Mouse (Mus musculus) hematopoietic stem cell, adult 5-6 weeks (primary cell): ENCODE results near the gene Npr2. TPM values are rescaled to one million over a fixed set of nuclear protein-coding genes. Genes with fewer than 3 reads are reported as not detected.
A peak's percentile ranks its signal among the peaks of the same experiment; 100 is the strongest.
"Not testable (repeated sequence)": the region's sequence is repeated elsewhere in the genome, so short reads cannot be mapped to it uniquely, and the experiment has no call there.

ENCODE experiments used
- ATAC-seq, 2 experiments: fragments of 125-278 bp in 1 of 2; replicated peaks in 1 of 2; 2 replicates each; pipeline ENCODE4 v1.8.0; 2016 to 2017; ENCODE audit warnings: inconsistent platforms in 2 of 2, mild to moderate bottlenecking in 2 of 2, moderate number of reproducible peaks in 2 of 2, low read depth in 1 of 2, moderate TSS enrichment in 1 of 2; ENCODE audit not compliant: low FRiP score in 2 of 2, poor library complexity in 2 of 2, severe bottlenecking in 2 of 2, insufficient read depth in 1 of 2, low TSS enrichment in 1 of 2
- total RNA-seq: library from RNA; stranded (forward); fragments of 172-1452, 232-1000 nt; gene quantifications from 2 replicates; pipeline ENCODE4 v1.2.3, GENCODE M21; 2017

The Npr2 gene
- total RNA-seq = 4.2 and 7.2 TPM in 2 replicates

DNA sequence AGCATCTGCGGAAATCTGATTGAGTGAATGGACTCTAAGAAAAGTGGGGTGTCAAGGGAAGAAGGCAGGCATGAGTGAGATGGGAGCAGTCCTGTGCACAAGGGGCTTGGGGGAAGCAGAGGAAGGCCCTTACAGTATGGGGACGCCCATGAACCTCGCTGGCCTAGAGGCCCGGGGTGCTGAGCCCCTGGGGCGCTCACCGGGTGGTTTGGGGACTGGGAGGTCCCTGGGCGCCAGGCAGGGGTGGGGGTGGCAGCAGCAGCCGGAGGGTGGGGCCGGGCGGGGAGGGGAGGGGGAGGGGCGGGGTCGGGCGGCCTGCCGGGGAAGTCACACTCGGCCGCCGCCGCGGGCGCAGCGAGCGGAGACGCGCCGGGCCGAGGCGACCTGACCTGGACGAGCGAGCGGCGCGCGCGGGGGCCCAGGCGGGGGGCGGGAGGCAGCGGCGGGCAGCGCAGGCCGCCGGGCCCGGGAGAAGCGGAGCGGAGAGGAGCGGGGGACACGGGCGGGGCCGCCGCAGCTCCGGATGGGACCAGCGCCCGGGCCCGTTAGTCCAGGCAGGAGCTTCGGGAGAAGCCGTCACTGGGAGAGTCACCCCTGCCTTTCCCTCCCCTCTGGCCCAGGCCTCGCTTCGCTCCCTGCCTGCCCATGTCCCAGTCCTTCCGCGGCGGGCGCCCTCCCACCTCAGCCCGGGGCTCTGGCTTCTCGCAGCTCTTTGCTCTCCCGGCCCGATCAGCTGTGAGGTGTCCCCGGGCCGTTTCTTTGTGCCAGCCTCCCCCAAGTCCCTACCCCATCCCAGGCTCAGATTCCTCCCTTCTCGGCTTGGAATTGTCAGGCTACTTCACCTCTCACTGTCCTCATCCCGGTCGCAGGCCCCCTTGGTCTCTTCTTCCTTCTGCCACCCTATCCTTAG lies at the start of gene Npr2:
Gene Npr2 (plus strand): TSS at position 890 of the 910 bp plus-strand sequence.
- ATAC-seq = 0 out of 4 replicates have a peak, but pooled peaks of 1 of the 2 experiments have one; percentile 29

DNA sequence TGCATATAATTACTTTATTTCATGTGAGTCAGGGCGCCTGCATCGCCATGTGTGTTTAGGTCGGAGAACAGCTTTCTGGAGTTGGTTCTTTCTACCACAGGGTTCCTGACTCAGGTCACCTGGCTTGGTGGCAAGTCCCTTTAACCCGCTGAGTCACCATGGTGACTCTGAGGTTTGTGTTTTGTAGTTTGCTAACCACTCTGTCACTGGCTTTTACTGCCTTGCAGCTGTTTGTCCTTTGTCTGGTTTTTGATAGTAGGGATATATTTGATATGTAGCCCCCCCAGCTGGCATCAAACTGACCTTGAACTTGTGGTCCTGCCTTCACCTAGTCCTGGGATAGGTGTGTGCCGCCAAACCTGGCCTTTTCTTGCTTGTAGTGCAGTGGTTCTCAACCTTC lies 49.5 kb upstream of the Npr2 start:
- no peak; a peak in 1 of 4 replicates for ATAC-seq

DNA sequence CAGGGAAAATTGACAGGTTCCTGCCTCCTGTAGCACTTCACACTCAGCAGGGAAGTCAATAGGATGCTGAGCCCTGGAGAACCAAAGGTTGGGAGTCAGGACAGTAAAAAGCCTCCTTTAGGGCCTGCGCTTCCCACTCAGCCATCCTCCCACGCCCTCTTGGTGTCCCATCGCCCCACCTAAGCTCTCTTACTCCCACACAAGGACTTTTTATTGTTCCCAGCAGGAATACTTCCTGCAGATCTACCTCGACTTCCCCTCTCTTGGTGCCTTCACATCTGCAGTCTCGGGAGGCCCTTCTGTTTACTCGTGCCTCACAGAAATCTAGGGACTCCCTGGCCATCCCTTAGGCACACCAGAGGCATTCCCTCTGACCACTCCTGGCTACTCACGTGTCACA lies 48.3 kb upstream of the Npr2 start:
- ATAC-seq = no peak

DNA sequence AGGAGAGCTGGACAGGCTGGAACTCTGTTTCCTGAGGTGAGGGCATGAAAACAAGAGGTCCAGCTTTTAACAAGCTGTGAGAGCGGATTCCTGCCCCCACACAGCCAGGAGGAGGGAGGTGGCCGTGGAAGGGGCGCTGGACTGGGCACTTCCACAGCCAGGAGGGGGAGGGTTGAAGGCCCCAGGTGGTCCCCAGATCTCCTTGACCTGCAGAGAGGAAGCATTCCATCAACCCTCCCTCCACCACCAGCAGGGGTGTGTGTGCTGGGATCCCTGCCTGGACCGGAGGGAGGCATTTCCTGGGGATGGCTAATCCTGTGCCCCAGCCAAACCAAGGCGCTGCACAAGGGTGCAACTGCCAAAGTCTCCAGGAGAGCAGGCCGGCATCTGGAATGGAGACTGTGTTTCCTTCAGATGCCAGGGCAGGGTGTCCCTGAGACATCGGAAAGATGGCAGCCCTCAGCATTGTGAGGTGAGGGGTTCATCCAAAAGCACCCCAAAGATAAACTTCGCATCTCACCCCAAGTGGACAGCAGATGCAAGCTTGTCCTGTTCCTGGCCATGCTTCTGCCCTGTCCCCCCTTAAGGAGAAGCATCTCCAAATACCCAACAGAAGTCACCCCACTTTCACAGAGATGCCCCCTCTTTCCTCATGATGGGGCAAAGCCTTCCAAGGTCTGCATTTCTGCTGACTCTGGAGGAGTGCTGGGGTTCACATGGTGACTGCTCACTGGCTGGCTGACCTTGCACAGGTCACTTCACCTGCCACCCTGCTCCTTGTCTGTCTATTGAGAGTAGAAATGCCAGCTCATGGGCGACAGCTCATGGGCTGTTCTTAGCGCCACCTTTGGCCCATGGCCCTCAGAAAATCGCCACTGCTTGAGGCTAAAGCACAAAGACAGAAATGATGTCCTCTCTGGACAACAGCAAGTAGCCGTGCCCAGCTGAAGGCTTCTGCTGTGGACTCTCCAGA lies 47.0 kb upstream of the Npr2 start, which contains the start of gene Msmp:
Gene Msmp (minus strand): TSS at position 51 of the 973 bp plus-strand sequence.
- ATAC-seq = no peak

DNA sequence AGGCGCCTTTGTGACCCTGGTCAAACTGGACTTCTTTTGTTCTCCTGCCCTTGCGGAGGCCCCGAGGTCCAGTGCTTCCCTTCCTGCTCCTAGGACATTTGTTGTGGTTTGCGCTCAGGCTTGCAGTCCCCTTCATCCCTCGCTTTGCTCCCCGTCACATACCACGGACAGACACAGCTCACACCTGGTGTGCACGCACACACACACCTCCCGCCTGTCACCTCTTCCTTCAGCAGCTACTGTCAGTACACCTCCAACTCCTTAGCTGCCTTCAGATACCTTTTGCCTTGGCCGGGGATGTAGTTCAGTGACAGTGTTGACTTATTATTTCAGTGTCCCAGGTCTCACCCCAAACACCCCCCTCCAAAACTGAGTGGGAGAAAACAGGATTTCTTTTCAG lies 46.1 kb upstream of the Npr2 start:
- no peak for ATAC-seq

DNA sequence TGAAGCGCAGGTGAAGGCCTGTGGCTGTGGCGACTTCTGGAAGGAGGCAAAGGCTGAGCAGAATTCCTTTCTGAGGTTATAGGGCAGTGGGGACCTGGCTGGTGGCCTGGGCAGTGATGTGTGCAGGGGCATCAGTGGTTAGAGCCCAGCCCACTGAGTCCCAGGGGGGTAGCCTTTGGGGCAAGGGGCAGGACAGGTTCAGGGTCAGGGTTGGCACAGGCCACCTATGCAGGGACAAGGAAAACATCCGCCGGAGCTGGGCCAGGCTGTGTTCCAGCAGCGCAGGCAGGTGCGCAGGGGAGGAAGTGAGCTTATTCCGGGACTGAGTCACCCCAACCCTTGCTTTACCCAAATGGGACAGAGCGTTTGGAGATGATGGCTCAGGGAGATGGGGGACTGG lies 45.3 kb upstream of the Npr2 start:
- 0 out of 4 replicates have a peak, but pooled peaks have one; percentile 2 to 20 for ATAC-seq

DNA sequence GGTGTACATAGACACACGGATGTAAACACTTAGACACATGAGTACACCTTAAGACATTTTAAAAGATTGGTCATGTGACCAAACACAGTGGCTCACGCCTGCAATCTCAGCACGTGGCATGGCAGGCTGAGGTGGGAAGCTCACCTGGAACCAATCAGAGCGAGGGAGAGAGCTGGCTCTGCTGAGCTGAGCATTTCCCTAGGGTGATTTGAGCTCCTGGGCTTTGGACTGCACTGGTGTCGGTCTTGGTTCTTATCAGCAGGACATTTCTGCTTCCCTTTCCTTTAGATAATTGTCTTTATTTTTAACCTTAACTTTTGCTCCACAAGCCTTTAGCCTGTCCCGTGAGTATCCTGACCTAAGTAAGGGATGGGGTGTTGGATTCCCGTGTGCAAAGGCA lies 44.1 kb upstream of the Npr2 start:
- peak in 1 of 2 experiments; percentile 43; a peak in 2 of 4 replicates for ATAC-seq

DNA sequence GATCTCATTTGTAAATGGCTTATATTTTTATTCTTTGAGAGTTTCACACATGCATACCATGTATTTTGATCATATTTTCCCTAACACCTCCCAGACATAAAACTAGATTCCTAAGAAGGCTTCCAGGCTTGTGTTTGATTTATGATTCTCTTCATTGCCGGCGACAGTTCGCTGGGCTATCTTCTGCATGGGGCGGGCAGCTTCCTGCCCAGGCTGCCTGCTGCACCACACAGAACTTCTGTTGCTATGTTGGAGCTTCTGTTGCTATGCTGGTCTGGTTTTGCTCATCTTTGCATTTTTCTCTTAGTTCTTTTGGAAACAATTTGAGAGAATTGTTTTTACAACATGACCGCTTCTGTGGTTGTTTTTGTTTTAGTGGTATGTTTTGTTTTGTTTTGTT lies 40.2 kb upstream of the Npr2 start:
- ATAC-seq = peak in 1 of 2 experiments; percentile 40; a peak in 1 of 4 replicates

DNA sequence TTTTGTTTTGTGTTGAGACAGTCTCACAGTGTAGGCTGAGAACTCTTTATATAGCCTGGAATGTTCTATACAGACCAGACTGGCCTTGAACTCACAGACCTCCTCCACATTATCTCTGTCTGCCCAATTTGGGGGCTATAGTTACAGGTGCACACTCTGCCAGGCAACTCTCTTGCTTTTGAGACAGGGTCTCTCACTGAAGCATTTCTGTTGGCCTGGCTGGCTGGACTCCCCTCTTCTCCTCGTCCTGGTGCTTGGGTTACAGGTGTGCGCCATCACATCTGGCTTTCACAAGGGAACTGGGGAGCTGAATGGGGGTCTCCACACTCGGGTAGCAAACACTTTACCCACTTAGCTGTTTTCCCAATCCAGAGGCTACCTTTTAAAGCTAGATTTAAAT lies 39.8 kb upstream of the Npr2 start:
- no peak for ATAC-seq

DNA sequence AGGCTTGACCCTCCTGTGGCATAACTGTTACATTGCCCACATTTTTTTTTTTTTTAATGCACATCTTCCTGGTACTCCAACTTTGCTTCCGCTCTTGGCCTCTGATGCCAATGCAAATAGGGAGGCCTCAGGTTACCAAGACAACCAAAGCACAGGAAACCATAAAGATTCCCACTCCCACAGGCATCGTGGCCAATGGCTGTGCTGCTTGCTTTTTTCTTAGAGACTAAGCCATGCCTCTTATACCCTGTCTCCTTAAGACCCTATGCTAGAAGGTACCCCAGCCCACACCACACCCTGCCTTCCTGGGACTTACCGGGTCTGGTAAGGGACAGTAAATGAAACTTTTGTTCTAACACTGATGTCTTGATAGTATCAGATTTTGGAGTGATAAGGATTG lies 38.3 kb upstream of the Npr2 start:
- peak; percentile 44 to 56; a peak in 2 of 4 replicates for ATAC-seq

DNA sequence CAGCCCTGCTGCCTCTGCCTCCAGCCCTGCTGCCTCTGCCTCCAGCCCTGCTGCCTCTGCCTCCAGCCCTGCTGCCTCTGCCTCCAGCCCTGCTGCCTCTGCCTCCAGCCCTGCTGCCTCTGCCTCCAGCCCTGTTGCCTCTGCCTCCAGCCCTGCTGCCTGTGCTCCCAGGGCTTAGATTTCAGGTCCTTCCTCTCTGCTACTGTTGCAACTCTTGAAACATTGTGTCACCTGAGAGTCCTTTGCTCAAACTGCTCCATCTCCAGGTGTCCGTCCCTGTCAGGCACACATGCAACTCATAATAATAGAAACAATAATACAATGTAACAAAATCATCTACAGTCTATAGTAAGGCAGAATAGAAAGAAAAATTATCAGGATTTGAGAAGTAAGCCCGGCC lies 35.1 kb upstream of the Npr2 start:
- ATAC-seq = not testable (repeated sequence)

DNA sequence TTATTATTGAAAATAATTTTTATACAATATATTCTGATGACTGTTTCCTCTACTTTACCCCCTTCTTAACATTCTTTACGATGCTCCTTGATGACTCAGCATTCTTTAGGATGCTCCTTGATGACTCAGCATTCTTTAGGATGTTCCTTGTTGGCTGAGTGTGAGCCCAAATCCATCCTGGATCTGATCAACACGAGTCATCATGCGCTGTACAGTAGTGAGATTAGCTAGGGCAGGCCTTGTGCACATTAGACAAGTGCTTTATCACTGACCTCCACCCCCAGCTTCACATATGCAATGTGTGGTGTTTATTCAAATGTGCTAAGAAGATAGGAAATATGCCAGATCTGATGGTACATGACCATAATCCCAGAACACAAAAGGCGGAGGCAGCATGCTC lies 33.5 kb upstream of the Npr2 start:
- ATAC-seq = no peak; a peak in 1 of 4 replicates

DNA sequence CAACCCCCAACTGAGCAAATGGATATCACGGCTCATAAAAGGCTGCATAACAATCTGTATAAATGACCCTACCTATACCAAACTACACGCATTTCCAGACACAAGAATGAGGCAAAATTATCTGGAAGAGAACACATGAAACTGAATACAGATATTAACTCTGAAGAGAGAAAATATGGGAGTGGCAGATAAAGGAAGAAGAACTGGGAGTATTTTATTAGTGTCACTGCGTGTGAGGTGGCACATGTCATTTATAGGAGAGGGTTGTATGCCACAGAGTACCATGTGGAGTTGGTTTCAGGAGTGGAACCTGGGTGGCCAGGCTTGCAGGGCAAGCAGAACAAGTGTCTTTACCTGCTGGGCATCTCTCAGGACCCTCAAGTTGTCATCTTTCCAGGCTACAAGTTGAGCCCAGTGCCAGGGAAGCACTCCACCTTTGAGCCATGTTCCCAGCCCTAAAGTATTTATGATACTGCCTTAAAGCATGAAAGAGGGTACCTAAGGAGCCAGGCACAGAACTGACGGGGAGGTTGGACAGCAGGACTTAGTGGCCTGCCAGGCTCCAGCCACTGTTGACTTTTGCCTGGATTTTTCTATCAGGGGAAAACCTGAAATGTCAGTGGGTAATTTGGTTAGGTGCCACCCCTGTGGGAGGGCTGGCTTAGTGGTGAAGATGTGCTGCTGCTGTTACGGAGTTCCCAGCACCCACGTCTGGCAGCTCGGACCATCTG lies 32.9 kb upstream of the Npr2 start:
- no peak for ATAC-seq

DNA sequence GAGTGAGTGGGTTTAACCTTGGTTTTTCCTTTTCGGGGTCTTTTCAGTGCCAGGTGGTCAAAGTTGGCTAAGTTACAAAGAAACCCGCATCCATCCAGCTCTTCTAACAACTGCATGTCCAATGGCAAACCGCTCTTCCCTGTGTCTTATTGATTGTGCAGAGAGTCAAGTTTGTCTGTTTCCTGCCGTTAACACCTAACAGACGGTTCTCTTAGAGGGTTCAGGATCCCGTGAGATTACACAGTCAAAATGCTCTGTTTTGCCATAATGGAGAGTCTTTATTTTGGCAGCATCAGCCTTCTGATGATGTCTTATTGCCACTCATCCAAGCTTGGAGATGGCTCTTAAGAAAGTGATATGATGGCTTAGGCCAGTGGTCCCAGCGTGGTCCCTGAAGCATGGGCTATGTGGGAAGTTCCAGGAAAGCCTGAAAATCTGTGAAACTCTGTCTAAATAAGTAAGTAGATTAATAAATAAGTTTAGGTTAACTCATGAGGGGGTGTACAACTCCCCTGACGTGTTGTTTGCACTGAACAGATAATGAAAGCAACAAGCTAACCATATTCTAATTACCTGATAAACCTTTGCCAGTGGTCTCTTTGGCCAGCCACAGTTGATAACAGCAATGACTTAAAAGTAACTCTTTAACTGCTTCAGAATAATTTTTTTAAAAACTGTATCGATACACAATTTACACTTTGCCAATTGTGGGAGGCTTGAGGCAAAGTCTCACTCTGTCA lies 31.4 kb upstream of the Npr2 start:
- ATAC-seq = no peak

DNA sequence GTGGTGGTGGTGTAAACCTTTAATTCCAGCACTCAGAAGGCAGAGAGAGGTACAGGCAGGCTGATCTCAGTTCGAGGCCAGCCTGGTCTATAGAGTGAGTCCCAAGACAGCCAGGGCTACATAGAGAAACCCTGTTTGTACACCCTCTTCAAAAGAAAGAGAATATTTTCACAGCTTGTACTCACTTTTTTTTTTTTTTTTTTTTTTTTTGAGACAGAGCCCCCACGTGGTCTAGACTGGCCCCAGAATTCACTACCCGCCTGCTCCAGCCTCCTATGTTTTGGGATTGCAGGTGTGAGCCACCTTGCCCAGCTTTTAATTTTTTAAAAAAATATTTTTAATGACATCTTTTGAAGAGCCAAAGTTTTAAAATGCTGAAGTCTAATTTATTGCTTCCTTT lies 27.6 kb upstream of the Npr2 start:
- ATAC-seq = no peak

DNA sequence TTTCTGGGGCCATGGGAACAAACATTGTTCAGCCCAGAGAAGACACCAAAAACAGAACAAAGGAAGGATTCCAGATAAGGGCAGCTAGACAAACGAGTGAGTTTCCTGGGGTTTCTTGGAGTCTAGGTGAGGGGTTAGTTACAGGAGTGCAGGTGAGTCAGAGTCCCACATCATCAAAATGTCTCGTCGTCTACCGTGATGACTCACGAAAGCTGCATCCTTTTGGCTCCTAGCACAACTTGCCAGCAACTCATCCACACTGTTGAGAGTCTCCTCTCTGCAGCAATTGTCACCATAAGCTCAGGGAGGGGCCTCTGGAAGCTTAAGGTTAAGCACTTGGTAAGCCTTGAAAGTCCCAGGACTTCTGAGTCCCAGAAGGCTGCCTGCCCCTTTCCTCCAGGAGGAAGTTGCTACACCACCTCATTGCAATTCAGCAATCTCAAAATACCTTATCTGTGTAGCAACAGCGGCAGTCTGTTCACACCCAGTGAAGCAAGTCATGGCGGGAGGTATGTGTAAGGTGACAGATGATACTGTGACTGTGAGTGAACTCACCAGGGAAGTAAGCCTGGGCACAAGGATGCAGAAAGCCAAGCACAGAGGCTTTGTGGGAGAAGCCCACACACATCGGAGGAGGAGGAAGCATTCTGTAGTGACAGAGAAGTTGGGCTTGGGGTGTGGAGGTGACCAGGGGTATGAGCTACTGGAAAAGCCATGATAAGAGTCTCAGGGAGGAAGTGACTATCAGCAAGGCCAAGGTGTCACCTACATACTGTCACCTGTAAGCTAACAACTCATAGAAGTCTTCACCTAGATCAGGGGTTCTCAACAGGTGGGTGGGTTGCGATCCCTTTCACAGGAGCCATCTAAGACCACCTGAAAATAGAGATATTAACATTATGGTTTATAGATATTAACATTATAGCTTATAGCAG lies 26.7 kb upstream of the Npr2 start:
- peak; percentile 42 to 86 for ATAC-seq
